Mouse (Mus musculus) lung, postnatal 0 days (tissue): ENCODE results near the gene Fuz. TPM values are rescaled to one million over a fixed set of nuclear protein-coding genes. Genes with fewer than 3 reads are reported as not detected.

Source experiments
- ATAC-seq: fragments of 200-750 bp; cut with Nextera tagmentation; 2 replicates; pipeline ENCODE4 v1.8.0; 2017; ENCODE audit warnings: moderate library complexity
- DNase-seq: peaks from one replicate; pipeline ENCODE4 v3.0.0-alpha.2; 2016; ENCODE audit warnings: low spot score
- H3K27ac ChIP-seq: fragments of 300-500 bp; sonication (generic); 2 replicates; pipeline ENCODE4 v1.5.1; 2014; ENCODE audit warnings: antibody characterized with exemption, mild to moderate bottlenecking, low read length, mixed read lengths
- H3K27me3 ChIP-seq: fragments of 300-500 bp; sonication (generic); replicated peaks from 2 replicates; pipeline ENCODE4 v1.6.1; 2014; ENCODE audit warnings: low read length, mixed read lengths; ENCODE audit not compliant: insufficient read depth
- H3K36me3 ChIP-seq: fragments of 300-500 bp; sonication (generic); 2 replicates; pipeline ENCODE4 v1.6.1; 2014; ENCODE audit warnings: low read length, mixed read lengths; ENCODE audit not compliant: insufficient read depth
- H3K4me1 ChIP-seq: fragments of 300-500 bp; sonication (generic); 2 replicates; pipeline ENCODE4 v1.6.1; 2014; ENCODE audit warnings: antibody characterized with exemption, low read depth, low read length, mixed read lengths; ENCODE audit not compliant: insufficient read depth
- H3K4me2 ChIP-seq: fragments of 300-500 bp; sonication (generic); replicated peaks from 2 replicates; pipeline ENCODE4 v1.6.1; 2014; ENCODE audit warnings: low read depth, mild to moderate bottlenecking, low read length, moderate library complexity, mixed read lengths
- H3K4me3 ChIP-seq: fragments of 300-500 bp; sonication (generic); 2 replicates; pipeline ENCODE4 v1.5.1; 2014; ENCODE audit warnings: low read depth, low read length
- H3K9ac ChIP-seq: fragments of 300-500 bp; sonication (generic); replicated peaks from 2 replicates; pipeline ENCODE4 v1.6.1; 2014; ENCODE audit warnings: low read depth, mild to moderate bottlenecking
- H3K9me3 ChIP-seq: fragments of 300-500 bp; sonication (generic); 2 replicates; pipeline ENCODE4 v1.6.1; 2016; ENCODE audit warnings: low read length, mixed read lengths
- CTCF ChIP-seq: IDR thresholded peaks from 2 replicates; pipeline ENCODE4 v1.5.1; 2016; ENCODE audit warnings: antibody characterized with exemption, mild to moderate bottlenecking
- EP300 ChIP-seq: IDR thresholded peaks from 2 replicates; pipeline ENCODE4 v1.6.1; 2016; ENCODE audit warnings: antibody characterized with exemption, mild to moderate bottlenecking, control low read depth
- WGBS: fragments of 180-500 bp; shearing (Covaris S2); extraction: QIAGEN DNeasy Blood & Tissue Kit; methylation state at CpG from one replicate; pipeline ENCODE4 v1.1.7; 2014; 5-methylcytosine and 5-hydroxymethylcytosine counted together
- polyA plus RNA-seq: library from polyadenylated mRNA; unstranded; fragments of >200 nt; fragmentation: Nextera tagmentation; extraction: Ambion mirVana; gene quantifications from 2 replicates; pipeline ENCODE4 v1.2.1, GENCODE M21; 2015

Gene Fuz
- polyA plus RNA-seq, 1 experiment from 2014 or later = 15.1 TPM

DNA sequence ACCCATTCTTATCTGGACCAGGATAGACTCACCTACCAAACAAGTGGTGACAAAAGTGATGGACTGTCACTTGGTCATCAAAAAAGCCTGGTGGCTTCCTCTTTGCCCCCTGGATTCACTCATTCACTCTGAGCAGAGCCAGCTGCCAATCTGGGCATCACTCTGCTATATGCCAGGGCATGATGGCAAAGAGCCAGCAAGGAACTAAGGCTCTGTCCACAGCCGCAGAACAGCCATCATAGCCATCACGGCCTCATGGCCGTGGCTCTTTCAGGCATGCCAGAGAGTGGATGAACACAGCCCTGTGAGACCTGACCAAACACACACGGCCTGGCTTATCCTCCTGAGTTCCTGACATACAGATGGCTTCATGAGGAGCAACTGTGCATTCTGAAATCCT, 5.1 kb upstream of the Fuz start:
- Histone ChIP-seq H3K9ac (no peak overlapping the region), H3K4me3 (no peak overlapping the region), H3K9me3 (no peaks in the 10 kb centered on the region), H3K27ac (no peak overlapping the region), H3K27me3 (no peaks in the 10 kb centered on the region), H3K36me3 (no peaks in the 10 kb centered on the region), H3K4me1 (peaks cover 4% of the 10 kb centered on the region; the same call in 1 of the 2 replicates), H3K4me2 (peak overlapping the region; percentile 91)
- WGBS = 65% methylated on average over 4 of the region's 4 CpGs
- DNase-seq (no peak), ATAC-seq (no peak)
- TF ChIP-seq CTCF = no peak
- TF ChIP-seq EP300 = no peak

- H3K36me3 ChIP-seq = no peaks in the 10 kb centered on the region
- H3K27ac ChIP-seq = peak overlapping the region; percentile 97
- H3K4me2 ChIP-seq = peak overlapping the region; percentile 91
- DNase-seq (no peak), ATAC-seq (no peak)
- H3K9me3 ChIP-seq = no peaks in the 10 kb centered on the region
- no peak for TF ChIP-seq CTCF
- TF ChIP-seq EP300 = no peak
- WGBS = 11% methylated on average over 6 of the region's 6 CpGs
- peak overlapping the region; percentile 84 for H3K4me3 ChIP-seq
- H3K9ac ChIP-seq = peak overlapping the region; percentile 85
- H3K4me1 ChIP-seq = peaks cover 7% of the 10 kb centered on the region; the same call in 1 of the 2 replicates
- no peaks in the 10 kb centered on the region for H3K27me3 ChIP-seq
Observed at GRCm38 (mm10) chr7:44891611-44892010, 4.3 kb upstream of the Fuz start.

- Histone ChIP-seq H3K9me3 (no peaks in the 10 kb centered on the region), H3K27me3 (no peaks in the 10 kb centered on the region), H3K36me3 (no peaks in the 10 kb centered on the region), H3K27ac (peak within 1 kb of the TSS; percentile 97), H3K4me3 (peak within 1 kb of the TSS; percentile 84), H3K4me2 (peak within 1 kb of the TSS; percentile 91), H3K9ac (peak within 1 kb of the TSS; percentile 85), H3K4me1 (peaks cover 12% of the 10 kb centered on the region; the same call in 1 of the 2 replicates)
- peak; percentile 76 for ATAC-seq
- DNase-seq = peak; percentile 98
- TF ChIP-seq CTCF (no peak), EP300 (peak; percentile 63; the same call in 1 of the 2 replicates)
- under 1% methylated on average over 54 of the region's 56 CpGs for WGBS
Observed at GRCm38 (mm10) chr7:44892276-44892921, 3.5 kb upstream of the Fuz start, which contains the start of gene Med25. Gene Med25 (minus strand): TSS chr7:44892712.

DNA sequence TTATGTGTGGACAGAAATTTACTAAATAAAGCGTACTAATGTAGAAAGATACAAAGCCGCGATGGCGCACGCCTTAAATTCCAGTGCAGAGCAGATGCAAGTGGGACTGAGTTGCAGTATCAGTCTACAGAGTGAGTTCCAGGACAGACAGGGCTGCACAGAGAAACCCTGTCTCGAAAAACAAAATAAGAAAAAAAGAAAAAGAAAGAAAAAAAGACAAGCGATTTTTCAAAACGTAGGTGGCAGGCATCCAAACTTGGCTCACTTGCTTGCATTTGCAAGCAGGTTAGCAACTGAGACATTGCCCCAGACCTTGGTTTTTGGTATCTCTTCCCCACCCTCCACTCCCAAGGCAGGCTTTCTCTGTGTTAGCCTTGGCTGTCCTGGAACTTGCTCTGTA, 2.7 kb upstream of the Fuz start:
- Histone ChIP-seq H3K9ac (no peak overlapping the region), H3K4me1 (peaks cover 12% of the 10 kb centered on the region; the same call in 1 of the 2 replicates), H3K4me2 (peak overlapping the region; percentile 91; the same call in 1 of the 2 replicates), H3K36me3 (no peaks in the 10 kb centered on the region), H3K4me3 (peak overlapping the region; percentile 84; the same call in 1 of the 2 replicates), H3K27ac (peak overlapping the region; percentile 33; the same call in 1 of the 2 replicates), H3K27me3 (no peaks in the 10 kb centered on the region), H3K9me3 (no peaks in the 10 kb centered on the region)
- DNase-seq (no peak), ATAC-seq (no peak)
- TF ChIP-seq EP300 (no peak), CTCF (no peak)
- 18% methylated on average over 8 of the region's 8 CpGs for WGBS

DNA sequence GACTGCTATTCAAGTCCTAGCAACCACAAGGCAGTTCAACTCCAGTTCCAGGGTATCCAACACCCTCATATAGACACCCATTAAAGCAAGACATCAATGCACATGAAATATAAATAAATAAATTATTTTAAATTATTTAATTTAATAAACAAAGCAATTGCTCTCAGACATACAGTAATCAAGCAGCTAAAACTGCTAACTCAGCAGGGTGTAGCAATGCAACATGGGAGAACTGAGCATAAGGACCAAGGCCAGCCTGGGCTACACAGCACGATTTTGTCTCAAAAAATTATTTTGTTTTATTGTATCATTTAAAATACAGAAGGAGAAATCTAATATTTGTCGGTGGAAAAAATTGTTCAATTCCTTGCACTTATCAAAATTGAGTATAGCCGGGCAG, 1.7 kb upstream of the Fuz start:
- no peak for DNase-seq
- no peaks in the 10 kb centered on the region for H3K9me3 ChIP-seq
- peaks cover 12% of the 10 kb centered on the region; the same call in 1 of the 2 replicates for H3K4me1 ChIP-seq
- no peaks in the 10 kb centered on the region for H3K36me3 ChIP-seq
- H3K4me3 ChIP-seq = no peak overlapping the region
- no peak overlapping the region for H3K4me2 ChIP-seq
- H3K27me3 ChIP-seq = no peaks in the 10 kb centered on the region
- 83% methylated on average over 3 of the region's 3 CpGs for WGBS
- H3K27ac ChIP-seq = no peak overlapping the region
- TF ChIP-seq CTCF (no peak), EP300 (no peak)
- no peak for ATAC-seq
- no peak overlapping the region for H3K9ac ChIP-seq

- H3K27ac ChIP-seq = peak overlapping the region; percentile 73; the same call in 1 of the 2 replicates
- TF ChIP-seq CTCF (no peak), EP300 (no peak)
- no peaks in the 10 kb centered on the region for H3K27me3 ChIP-seq
- H3K4me2 ChIP-seq = peak overlapping the region; percentile 70
- H3K36me3 ChIP-seq = no peaks in the 10 kb centered on the region
- peaks cover 12% of the 10 kb centered on the region; the same call in 1 of the 2 replicates for H3K4me1 ChIP-seq
- no peak for DNase-seq
- H3K9ac ChIP-seq = no peak overlapping the region
- 0 out of 2 replicates have a peak overlapping the region, but pooled peaks have one; percentile 53 for H3K4me3 ChIP-seq
- no peak for ATAC-seq
- no peaks in the 10 kb centered on the region for H3K9me3 ChIP-seq
- WGBS = 64% methylated on average over 7 of the region's 7 CpGs
Observed at GRCm38 (mm10) chr7:44895206-44895592, 680 bp upstream of the Fuz start.
